Mouse (Mus musculus) testis, adult 2 months (tissue): ENCODE measurements around the gene Pde4d.

ENCODE experiments used
- CTCF ChIP-seq: fragments of 200-500 bp; IDR thresholded peaks from 2 replicates; pipeline ENCODE4 v1.5.1; 2012; ENCODE audit warnings: low read depth, mild to moderate bottlenecking, inconsistent platforms, low read length, moderate library complexity; ENCODE audit not compliant: control insufficient read depth, insufficient read depth, insufficient replicate concordance
- POLR2A ChIP-seq: fragments of 200-500 bp; IDR thresholded peaks from 2 replicates; pipeline ENCODE4 v1.6.1; 2012; ENCODE audit warnings: low read depth, mild to moderate bottlenecking, inconsistent platforms, low read length, moderate library complexity; ENCODE audit not compliant: control insufficient read depth

GRCm38 (mm10) chr13:109623201-109623600 lies 1173.5 kb downstream of the Pde4d start:
- no peak for TF ChIP-seq POLR2A
- TF ChIP-seq CTCF = no peak
